Mouse (Mus musculus): ENCODE measurements around the gene Tbc1d5. TPM values are rescaled to one million over a fixed set of nuclear protein-coding genes. Genes with fewer than 3 reads are reported as not detected.

The Tbc1d5 gene
- polyA plus RNA-seq, 1 experiment, result 16.4 TPM

DNA sequence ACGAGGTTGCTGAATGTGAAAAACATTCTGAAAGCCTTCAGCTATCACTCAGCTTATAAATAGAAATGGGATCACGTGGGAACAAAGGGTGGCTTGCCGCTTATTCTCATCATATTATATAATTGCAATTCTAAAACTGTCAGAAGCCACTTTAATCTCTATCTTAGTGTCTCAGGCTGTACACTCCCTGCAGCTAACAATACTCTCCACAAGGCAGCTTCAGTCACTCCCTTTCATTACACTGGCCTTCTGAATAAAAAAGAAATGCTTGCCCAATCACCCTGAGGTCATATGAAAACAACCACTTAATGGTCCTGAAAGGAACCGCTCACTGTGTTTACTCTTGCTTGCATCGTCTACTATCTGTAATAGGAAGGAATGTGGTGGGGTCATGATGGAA, 418.1 kb downstream of the Tbc1d5 start:
- no peaks in the 10 kb centered on the region for H3K27me3 ChIP-seq (ENCODE audit: control insufficient read depth, insufficient read depth, low read length, poor library complexity, severe bottlenecking)
- TF ChIP-seq EP300 (IDR thresholded peaks at IDR 0.05; ENCODE audit: insufficient read depth, low read depth, low read length) (no peak), CTCF (IDR thresholded peaks at IDR 0.05; ENCODE audit: low read depth, low read length) (no peak), POLR2A (IDR thresholded peaks at IDR 0.05; ENCODE audit: insufficient read depth, low read length) (no peak)

GRCm38 (mm10) chr17:50753356-50754138, 425.6 kb downstream of the Tbc1d5 start:
- Histone ChIP-seq H3K27me3 (ENCODE audit: control insufficient read depth, insufficient read depth, low read length, poor library complexity, severe bottlenecking) (no peaks in the 10 kb centered on the region), H3K36me3 (ENCODE audit: control insufficient read depth, insufficient read depth, low read length, poor library complexity, severe bottlenecking) (no peaks in the 10 kb centered on the region), H3K27ac (ENCODE audit: insufficient read depth, low read length) (no peak overlapping the region), H3K4me1 (ENCODE audit: control insufficient read depth, insufficient read depth, low read length) (no peaks in the 10 kb centered on the region), H3K9me3 (replicated peaks; ENCODE audit: control insufficient read depth, insufficient read depth, low read length, poor library complexity, severe bottlenecking) (no peaks in the 10 kb centered on the region), H3K4me3 (ENCODE audit: low read depth, low read length) (no peak overlapping the region), H3K9ac (ENCODE audit: low read depth, poor library complexity, severe bottlenecking) (no peak overlapping the region)
- no peak for TF ChIP-seq POLR2A (IDR thresholded peaks at IDR 0.05; ENCODE audit: insufficient read depth, low read length)
- no peak for TF ChIP-seq EP300 (IDR thresholded peaks at IDR 0.05; ENCODE audit: insufficient read depth, low read depth, low read length)
- no peak for TF ChIP-seq CTCF (IDR thresholded peaks at IDR 0.05; ENCODE audit: low read depth, low read length)

More for the DNA sequence above, 418.1 kb downstream of the Tbc1d5 start:
- H3K9ac ChIP-seq (ENCODE audit: low read depth, poor library complexity, severe bottlenecking), result no peak overlapping the region
- no peaks in the 10 kb centered on the region for H3K4me1 ChIP-seq (ENCODE audit: control insufficient read depth, insufficient read depth, low read length)
- no peaks in the 10 kb centered on the region for H3K9me3 ChIP-seq (replicated peaks; ENCODE audit: control insufficient read depth, insufficient read depth, low read length, poor library complexity, severe bottlenecking)
- H3K4me3 ChIP-seq (ENCODE audit: low read depth, low read length), result no peak overlapping the region
- H3K27ac ChIP-seq (ENCODE audit: insufficient read depth, low read length), result no peak overlapping the region
- H3K36me3 ChIP-seq (ENCODE audit: control insufficient read depth, insufficient read depth, low read length, poor library complexity, severe bottlenecking), result no peaks in the 10 kb centered on the region

GRCm38 (mm10) chr17:50752753-50753152, 426.4 kb downstream of the Tbc1d5 start:
- TF ChIP-seq EP300 (IDR thresholded peaks at IDR 0.05; ENCODE audit: insufficient read depth, low read depth, low read length) (no peak), POLR2A (IDR thresholded peaks at IDR 0.05; ENCODE audit: insufficient read depth, low read length) (no peak), CTCF (IDR thresholded peaks at IDR 0.05; ENCODE audit: low read depth, low read length) (no peak)
- H3K9me3 ChIP-seq (replicated peaks; ENCODE audit: control insufficient read depth, insufficient read depth, low read length, poor library complexity, severe bottlenecking), result no peaks in the 10 kb centered on the region
- H3K27ac ChIP-seq (ENCODE audit: insufficient read depth, low read length), result no peak overlapping the region
- H3K4me1 ChIP-seq (ENCODE audit: control insufficient read depth, insufficient read depth, low read length), result no peaks in the 10 kb centered on the region
- no peak overlapping the region for H3K9ac ChIP-seq (ENCODE audit: low read depth, poor library complexity, severe bottlenecking)
- H3K4me3 ChIP-seq (ENCODE audit: low read depth, low read length), result no peak overlapping the region
- no peaks in the 10 kb centered on the region for H3K36me3 ChIP-seq (ENCODE audit: control insufficient read depth, insufficient read depth, low read length, poor library complexity, severe bottlenecking)
- no peaks in the 10 kb centered on the region for H3K27me3 ChIP-seq (ENCODE audit: control insufficient read depth, insufficient read depth, low read length, poor library complexity, severe bottlenecking)

- H3K4me3 ChIP-seq (ENCODE audit: low read depth, low read length), result no peak overlapping the region
- no peak overlapping the region for H3K9ac ChIP-seq (ENCODE audit: low read depth, poor library complexity, severe bottlenecking)
- no peaks in the 10 kb centered on the region for H3K4me1 ChIP-seq (ENCODE audit: control insufficient read depth, insufficient read depth, low read length)
- H3K27me3 ChIP-seq (ENCODE audit: control insufficient read depth, insufficient read depth, low read length, poor library complexity, severe bottlenecking), result no peaks in the 10 kb centered on the region
- no peak for TF ChIP-seq POLR2A (IDR thresholded peaks at IDR 0.05; ENCODE audit: insufficient read depth, low read length)
- no peak for TF ChIP-seq CTCF (IDR thresholded peaks at IDR 0.05; ENCODE audit: low read depth, low read length)
- no peak for TF ChIP-seq EP300 (IDR thresholded peaks at IDR 0.05; ENCODE audit: insufficient read depth, low read depth, low read length)
- H3K36me3 ChIP-seq (ENCODE audit: control insufficient read depth, insufficient read depth, low read length, poor library complexity, severe bottlenecking), result no peaks in the 10 kb centered on the region
- no peak overlapping the region for H3K27ac ChIP-seq (ENCODE audit: insufficient read depth, low read length)
- H3K9me3 ChIP-seq (replicated peaks; ENCODE audit: control insufficient read depth, insufficient read depth, low read length, poor library complexity, severe bottlenecking), result no peaks in the 10 kb centered on the region
Observed at GRCm38 (mm10) chr17:50751911-50752310, 427.2 kb downstream of the Tbc1d5 start.

DNA sequence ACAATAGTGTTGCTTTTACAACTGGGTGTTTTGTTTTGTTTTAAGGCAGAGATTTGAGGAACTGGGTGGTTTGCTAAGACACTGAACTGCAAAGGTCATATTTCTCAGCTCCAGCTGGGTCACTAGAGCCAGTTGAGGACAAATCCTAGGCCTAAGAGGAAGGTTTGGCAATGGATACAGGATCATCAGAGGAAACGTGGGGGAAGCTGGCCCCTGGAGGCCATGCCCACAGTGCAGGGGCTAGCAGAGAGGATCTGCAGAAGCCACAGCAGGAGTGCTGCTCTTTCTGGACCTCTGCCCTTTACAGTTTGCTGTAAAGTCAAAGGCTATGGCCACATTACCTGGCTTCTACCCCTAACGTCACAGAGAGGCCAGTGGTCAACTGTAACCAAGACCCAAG, 428.3 kb downstream of the Tbc1d5 start:
- no peaks in the 10 kb centered on the region for H3K27me3 ChIP-seq (ENCODE audit: control insufficient read depth, insufficient read depth, low read length, poor library complexity, severe bottlenecking)
- no peak overlapping the region for H3K27ac ChIP-seq (ENCODE audit: insufficient read depth, low read length)
- H3K36me3 ChIP-seq (ENCODE audit: control insufficient read depth, insufficient read depth, low read length, poor library complexity, severe bottlenecking), result no peaks in the 10 kb centered on the region
- TF ChIP-seq POLR2A (IDR thresholded peaks at IDR 0.05; ENCODE audit: insufficient read depth, low read length) (no peak), CTCF (IDR thresholded peaks at IDR 0.05; ENCODE audit: low read depth, low read length) (no peak), EP300 (IDR thresholded peaks at IDR 0.05; ENCODE audit: insufficient read depth, low read depth, low read length) (no peak)
- no peak overlapping the region for H3K9ac ChIP-seq (ENCODE audit: low read depth, poor library complexity, severe bottlenecking)
- no peaks in the 10 kb centered on the region for H3K9me3 ChIP-seq (replicated peaks; ENCODE audit: control insufficient read depth, insufficient read depth, low read length, poor library complexity, severe bottlenecking)
- no peak overlapping the region for H3K4me3 ChIP-seq (ENCODE audit: low read depth, low read length)
- H3K4me1 ChIP-seq (ENCODE audit: control insufficient read depth, insufficient read depth, low read length), result no peaks in the 10 kb centered on the region

DNA sequence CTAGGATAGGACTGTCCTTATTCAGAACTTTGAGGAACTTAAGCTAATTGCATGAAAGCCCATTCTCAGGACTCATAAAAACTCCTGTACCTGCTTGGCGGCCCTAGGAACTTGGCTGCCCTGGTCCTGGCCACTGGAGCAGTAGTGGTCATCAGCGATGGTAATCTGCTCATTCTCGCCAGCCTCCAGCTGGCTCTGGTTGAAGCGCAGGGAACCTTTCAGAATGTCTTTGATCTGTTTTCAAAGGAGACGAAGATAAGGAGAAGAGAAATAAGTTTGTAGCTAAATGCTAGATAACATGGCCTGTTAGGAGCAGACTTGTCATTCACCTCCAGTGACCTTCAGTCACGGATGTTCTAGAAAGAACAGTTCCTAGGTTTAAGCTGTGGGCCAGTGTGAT, 437.8 kb downstream of the Tbc1d5 start:
- H3K9ac ChIP-seq (ENCODE audit: low read depth, poor library complexity, severe bottlenecking), result no peak overlapping the region
- H3K36me3 ChIP-seq (ENCODE audit: control insufficient read depth, insufficient read depth, low read length, poor library complexity, severe bottlenecking), result no peaks in the 10 kb centered on the region
- no peaks in the 10 kb centered on the region for H3K9me3 ChIP-seq (replicated peaks; ENCODE audit: control insufficient read depth, insufficient read depth, low read length, poor library complexity, severe bottlenecking)
- no peak overlapping the region for H3K27ac ChIP-seq (ENCODE audit: insufficient read depth, low read length)
- no peaks in the 10 kb centered on the region for H3K4me1 ChIP-seq (ENCODE audit: control insufficient read depth, insufficient read depth, low read length)
- H3K27me3 ChIP-seq (ENCODE audit: control insufficient read depth, insufficient read depth, low read length, poor library complexity, severe bottlenecking), result no peaks in the 10 kb centered on the region
- TF ChIP-seq CTCF (IDR thresholded peaks at IDR 0.05; ENCODE audit: low read depth, low read length) (no peak), POLR2A (IDR thresholded peaks at IDR 0.05; ENCODE audit: insufficient read depth, low read length) (no peak), EP300 (IDR thresholded peaks at IDR 0.05; ENCODE audit: insufficient read depth, low read depth, low read length) (no peak)
- no peak overlapping the region for H3K4me3 ChIP-seq (ENCODE audit: low read depth, low read length)

All from ES-Bruce4 (cell line).